Mouse (Mus musculus) bone marrow, adult 2 months (tissue): ENCODE results near the gene Arap1. TPM values are rescaled to one million over a fixed set of nuclear protein-coding genes. Genes with fewer than 3 reads are reported as not detected.

ENCODE experiments used
- H3K27ac ChIP-seq: fragments of 200-500 bp; 2 replicates; pipeline ENCODE4 v1.5.1; 2012; ENCODE audit warnings: low read depth, mild to moderate bottlenecking, control low read depth, inconsistent platforms, low read length; ENCODE audit not compliant: control insufficient read depth, poor library complexity, insufficient read depth
- H3K4me1 ChIP-seq: fragments of 200-500 bp; 2 replicates; pipeline ENCODE4 v1.6.1; 2011; ENCODE audit warnings: low read length; ENCODE audit not compliant: control insufficient read depth, insufficient read depth
- H3K4me3 ChIP-seq: fragments of 200-500 bp; replicated peaks from 2 replicates; pipeline ENCODE3; 2011; ENCODE audit warnings: mild to moderate bottlenecking, low read depth, low read length, control low read depth; ENCODE audit not compliant: control insufficient read depth
- CTCF ChIP-seq: fragments of 200-500 bp; IDR thresholded peaks from 2 replicates; pipeline ENCODE4 v1.5.1; 2011; ENCODE audit warnings: low read length, control low read depth; ENCODE audit not compliant: control insufficient read depth, insufficient read depth
- POLR2A ChIP-seq: fragments of 200-500 bp; IDR thresholded peaks from 2 replicates; pipeline ENCODE4 v1.6.1; 2011; ENCODE audit warnings: low read depth, mild to moderate bottlenecking, control low read depth, low read length, borderline replicate concordance; ENCODE audit not compliant: control insufficient read depth
- WGBS: fragments of 180-500 bp; shearing (Covaris S2); methylation state at CpG from one replicate; pipeline ENCODE4 v1.1.7; 2018; 5-methylcytosine and 5-hydroxymethylcytosine counted together
- polyA plus RNA-seq: library from polyadenylated mRNA; stranded (reverse); fragments of >200 nt; gene quantifications from 2 replicates; pipeline ENCODE4 v1.2.4, GENCODE M21; 2011; ENCODE audit warnings: low replicate concordance; ENCODE audit not compliant: missing spikeins, insufficient read depth, insufficient read length

Gene Arap1
- polyA plus RNA-seq, 1 experiment, result 162 TPM

GRCm38 (mm10) chr7:101401510-101401909 lies 53.6 kb downstream of the Arap1 start:
- Histone ChIP-seq H3K27ac (no peak overlapping the region), H3K4me3 (no peak overlapping the region), H3K4me1 (no peaks in the 10 kb centered on the region)
- WGBS, result 72% methylated on average over 7 of the region's 7 CpGs
- TF ChIP-seq CTCF (no peak), POLR2A (no peak)

GRCm38 (mm10) chr7:101403831-101404230 lies 56.0 kb downstream of the Arap1 start:
- WGBS, result 95% methylated on average over 5 of the region's 5 CpGs
- Histone ChIP-seq H3K27ac (no peak overlapping the region), H3K4me1 (no peaks in the 10 kb centered on the region), H3K4me3 (no peak overlapping the region)
- TF ChIP-seq CTCF (peak; percentile 41; the same call in 1 of the 2 replicates), POLR2A (no peak)

GRCm38 (mm10) chr7:101410267-101410936 lies 62.5 kb downstream of the Arap1 start, which contains the start of gene Gm45837:
TSS of gene Gm45837 (plus strand) at chr7:101410886.
- no peak for TF ChIP-seq CTCF
- TF ChIP-seq POLR2A, result no peak
- 76% methylated on average over 11 of the region's 11 CpGs for WGBS
- Histone ChIP-seq H3K27ac (no peak within 1 kb of the TSS), H3K4me3 (no peak within 1 kb of the TSS), H3K4me1 (peaks cover 2% of the 10 kb centered on the region)

- Histone ChIP-seq H3K27ac (no peak overlapping the region), H3K4me3 (no peak overlapping the region), H3K4me1 (peaks cover 2% of the 10 kb centered on the region)
- TF ChIP-seq CTCF (peak; percentile 100), POLR2A (no peak)
These were observed 64.9 kb downstream of the Arap1 start for GRCm38 (mm10) chr7:101412796-101413195.

GRCm38 (mm10) chr7:101414209-101414608 lies 66.3 kb downstream of the Arap1 start:
- 79% methylated on average over 4 of the region's 4 CpGs for WGBS
- peaks cover 2% of the 10 kb centered on the region for H3K4me1 ChIP-seq
- H3K27ac ChIP-seq, result no peak overlapping the region
- no peak overlapping the region for H3K4me3 ChIP-seq
- no peak for TF ChIP-seq POLR2A
- no peak for TF ChIP-seq CTCF

GRCm38 (mm10) chr7:101414661-101415511 lies 67.0 kb downstream of the Arap1 start:
- H3K27ac ChIP-seq, result no peak overlapping the region
- WGBS, result 59% methylated on average over 6 of the region's 7 CpGs
- H3K4me3 ChIP-seq, result no peak overlapping the region
- peaks cover 2% of the 10 kb centered on the region for H3K4me1 ChIP-seq
- TF ChIP-seq CTCF (no peak), POLR2A (no peak)

GRCm38 (mm10) chr7:101415512-101416100 lies 67.7 kb downstream of the Arap1 start:
- no peak for TF ChIP-seq POLR2A
- TF ChIP-seq CTCF, result no peak
- no peak overlapping the region for H3K4me3 ChIP-seq
- 52% methylated on average over 8 of the region's 8 CpGs for WGBS
- peaks cover 2% of the 10 kb centered on the region for H3K4me1 ChIP-seq
- H3K27ac ChIP-seq, result no peak overlapping the region

- no peak overlapping the region for H3K27ac ChIP-seq
- 47% methylated on average over 5 of the region's 5 CpGs for WGBS
- H3K4me3 ChIP-seq, result no peak overlapping the region
- no peak for TF ChIP-seq POLR2A
- no peak for TF ChIP-seq CTCF
- H3K4me1 ChIP-seq, result peaks cover 2% of the 10 kb centered on the region
These were observed 68.5 kb downstream of the Arap1 start for GRCm38 (mm10) chr7:101416391-101416790.
